Mouse (Mus musculus) testis, adult 2 months (tissue): ENCODE results near the gene Bdh1.

Experiments
- CTCF ChIP-seq: fragments of 200-500 bp; IDR thresholded peaks from 2 replicates; pipeline ENCODE4 v1.5.1; 2012; ENCODE audit warnings: low read depth, mild to moderate bottlenecking, inconsistent platforms, low read length, moderate library complexity; ENCODE audit not compliant: control insufficient read depth, insufficient read depth, insufficient replicate concordance
- POLR2A ChIP-seq: fragments of 200-500 bp; IDR thresholded peaks from 2 replicates; pipeline ENCODE4 v1.6.1; 2012; ENCODE audit warnings: low read depth, mild to moderate bottlenecking, inconsistent platforms, low read length, moderate library complexity; ENCODE audit not compliant: control insufficient read depth

GRCm38 (mm10) chr16:31489096-31489495 lies 67.0 kb downstream of the Bdh1 start:
- TF ChIP-seq CTCF (no peak), POLR2A (no peak)
